Mouse (Mus musculus) megakaryocyte progenitor cell, adult 5-6 weeks (primary cell): ENCODE measurements at regions not wholly inside any gene's neighbourhood (a gene's known extent, or its start where the extent isn't known, plus 50 kb on each side); places are given as distances from the start of the nearest gene placed in this dataset.

Source experiments
- ATAC-seq: replicated peaks from 2 replicates; pipeline ENCODE4 v1.8.0; 2016; ENCODE audit warnings: mild to moderate bottlenecking, moderate TSS enrichment, inconsistent platforms; ENCODE audit not compliant: poor library complexity

DNA sequence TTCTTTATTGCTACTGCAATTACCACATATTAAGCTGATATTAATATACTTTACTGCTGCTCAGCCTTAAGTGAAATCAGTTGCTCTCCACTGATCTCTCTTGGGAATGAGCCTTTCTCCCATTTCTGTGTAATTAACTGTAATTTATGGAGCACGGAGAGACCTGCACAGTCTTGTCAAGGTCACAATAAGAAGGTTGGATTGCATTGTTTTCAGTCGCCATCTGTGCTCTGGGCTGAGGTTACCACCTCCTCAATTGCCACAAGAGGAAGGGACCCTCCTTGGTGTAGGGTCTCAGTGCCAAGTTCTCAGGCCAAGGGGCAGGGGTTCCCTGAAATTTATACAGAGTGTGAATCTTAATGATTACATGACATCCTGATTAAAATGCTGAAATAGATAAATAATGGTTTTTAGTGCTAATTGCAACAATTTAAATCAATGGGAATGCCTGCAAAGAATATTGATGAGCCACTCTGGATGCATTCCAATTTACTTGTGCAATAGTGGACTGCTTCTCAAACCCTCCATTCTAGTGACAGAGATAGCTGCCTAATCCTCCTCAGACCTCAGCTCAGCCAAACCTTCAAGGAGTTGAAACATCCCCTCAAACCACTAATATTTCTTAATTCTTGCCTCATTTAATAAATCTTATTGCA is 332.3 kb downstream of the Mat2b start:
- ATAC-seq: no peak
